Mouse (Mus musculus) heart, adult 11 months (tissue): Measurements from ENCODE around the gene Tex13c3.
"Not testable (repeated sequence)": the region's sequence is repeated elsewhere in the genome, so short reads cannot be mapped to it uniquely, and the experiment has no call there.

ENCODE experiments used
- DNase-seq: peaks from one replicate; pipeline ENCODE4 v3.0.0; 2022

The Tex13c3 gene

DNA sequence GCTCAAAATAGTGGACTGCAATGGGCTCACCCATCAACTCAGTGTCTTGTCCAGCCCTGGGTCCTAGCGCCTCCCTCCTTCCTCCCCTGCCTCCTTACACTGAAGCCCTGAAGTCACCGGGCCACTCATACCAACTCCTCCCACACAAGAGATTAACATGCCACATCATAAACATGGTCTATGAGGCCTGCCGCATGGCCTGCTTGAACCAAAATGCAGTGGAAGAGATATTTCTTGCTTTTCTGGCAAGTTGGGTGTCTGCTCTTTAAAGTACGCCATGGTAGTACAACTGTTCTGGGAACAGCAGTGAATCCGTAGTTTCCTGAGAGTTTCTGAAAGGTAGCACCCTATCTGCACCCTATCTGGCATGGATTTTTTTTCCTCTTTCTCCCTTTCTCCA lies at the start of gene Tex13c3:
Gene Tex13c3 (minus strand): TSS at position 101 of the 400 bp plus-strand sequence.
- not testable (repeated sequence) for DNase-seq

DNA sequence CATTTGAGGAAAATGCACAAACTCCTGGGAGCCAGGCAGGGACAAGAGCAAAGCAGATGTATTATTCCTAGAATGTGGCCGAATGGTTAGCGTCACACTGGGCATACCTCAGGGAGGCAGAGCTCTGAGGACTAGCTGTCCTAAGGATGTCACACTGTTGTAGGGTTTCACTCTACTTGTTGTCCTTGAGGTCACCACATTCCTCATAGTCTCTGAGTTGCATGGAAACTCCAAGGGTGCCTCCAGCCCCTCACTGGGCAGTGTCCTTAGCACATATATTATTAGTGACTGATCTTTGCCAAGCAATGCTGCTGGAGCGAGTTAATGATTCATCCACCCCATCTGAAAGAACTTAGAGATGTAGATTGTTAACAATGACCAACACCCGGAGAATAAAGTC lies 8.6 kb upstream of the Tex13c3 start:
- no peak for DNase-seq
